Mouse (Mus musculus) heart, embryonic 16.5 days (tissue): Measurements from ENCODE around the gene Sema3g. TPM values are rescaled to one million over a fixed set of nuclear protein-coding genes. Genes with fewer than 3 reads are reported as not detected.
A peak's percentile ranks its signal among the peaks of the same experiment; 100 is the strongest.

Experiments
- ATAC-seq: fragments of 200-750 bp; cut with Nextera tagmentation; replicated peaks from 2 replicates; pipeline ENCODE4 v1.8.0; 2017; ENCODE audit warnings: moderate number of reproducible peaks; ENCODE audit not compliant: insufficient read depth, low FRiP score; ENCODE audit errors: extremely low read depth
- H3K27ac ChIP-seq: fragments of 300-500 bp; sonication (generic); 2 replicates; pipeline ENCODE4 v1.5.1; 2014; ENCODE audit warnings: mild to moderate bottlenecking, low read length, control low read depth, moderate library complexity
- H3K27me3 ChIP-seq: fragments of 300-500 bp; sonication (generic); 2 replicates; pipeline ENCODE4 v1.6.1; 2014; ENCODE audit warnings: low read length, mixed read lengths; ENCODE audit not compliant: control insufficient read depth, insufficient read depth
- H3K36me3 ChIP-seq: fragments of 300-500 bp; sonication (generic); 2 replicates; pipeline ENCODE4 v1.6.1; 2014; ENCODE audit not compliant: control insufficient read depth, insufficient read depth
- H3K4me1 ChIP-seq: fragments of 300-500 bp; sonication (generic); 2 replicates; pipeline ENCODE4 v1.6.1; 2014; ENCODE audit warnings: low read length, mixed read lengths; ENCODE audit not compliant: control insufficient read depth, insufficient read depth
- H3K4me2 ChIP-seq: fragments of 300-500 bp; sonication (generic); 2 replicates; pipeline ENCODE4 v1.6.1; 2014; ENCODE audit warnings: low read depth, mild to moderate bottlenecking, control low read depth, low read length
- H3K4me3 ChIP-seq: fragments of 300-500 bp; sonication (generic); 2 replicates; pipeline ENCODE4 v1.5.1; 2014; ENCODE audit warnings: mild to moderate bottlenecking, control low read depth, low read length
- H3K9ac ChIP-seq: fragments of 300-500 bp; sonication (generic); 2 replicates; pipeline ENCODE4 v1.6.1; 2014; ENCODE audit warnings: low read length, control low read depth
- H3K9me3 ChIP-seq: fragments of 300-500 bp; sonication (generic); replicated peaks from 2 replicates; pipeline ENCODE4 v1.6.1; 2016; ENCODE audit warnings: low read length; ENCODE audit not compliant: control insufficient read depth
- WGBS: fragments of 180-500 bp; shearing (Covaris S2); extraction: QIAGEN DNeasy Blood & Tissue Kit; methylation state at CpG from one replicate; pipeline ENCODE4 v1.1.7; 2014; 5-methylcytosine and 5-hydroxymethylcytosine counted together
- polyA plus RNA-seq: library from polyadenylated mRNA; unstranded; fragments of >200 nt; fragmentation: Nextera tagmentation; extraction: Ambion mirVana; gene quantifications from 2 replicates; pipeline ENCODE4 v1.2.1, GENCODE M21; 2015

Sema3g gene
- polyA plus RNA-seq, 1 experiment from 2014 or later = 0.97 TPM

DNA sequence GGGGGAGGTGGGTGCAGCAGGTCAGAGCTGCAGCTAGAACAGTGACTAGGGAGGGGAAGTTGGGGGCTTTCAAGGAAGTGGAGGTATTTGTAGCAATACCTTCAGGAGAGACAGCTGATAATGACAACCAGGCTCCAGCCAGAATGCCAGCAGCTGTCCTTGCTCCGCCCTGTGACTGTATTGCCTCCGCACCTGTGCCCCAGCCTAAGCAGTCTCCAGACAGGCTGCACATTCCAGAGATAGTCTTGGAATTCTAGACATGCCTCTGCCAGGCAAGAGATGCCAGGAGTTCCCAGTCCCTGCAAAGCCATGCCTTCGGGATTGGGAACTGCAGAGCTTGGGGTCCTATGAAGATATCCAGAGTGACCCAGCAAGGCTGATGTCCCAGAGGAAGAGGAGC, 5.2 kb upstream of the Sema3g start:
- WGBS = 36% methylated on average over 3 of the region's 3 CpGs
- H3K9me3 ChIP-seq = no peaks in the 10 kb centered on the region
- 0 out of 2 replicates have a peak overlapping the region, but pooled peaks have one; percentile 41 for H3K4me3 ChIP-seq
- ATAC-seq = no peak
- H3K36me3 ChIP-seq = peaks cover 2% of the 10 kb centered on the region; the same call in 1 of the 2 replicates
- peaks cover 45% of the 10 kb centered on the region for H3K4me1 ChIP-seq
- peak overlapping the region; percentile 43 for H3K9ac ChIP-seq
- peak overlapping the region; percentile 70 for H3K27ac ChIP-seq
- H3K27me3 ChIP-seq = no peaks in the 10 kb centered on the region
- peak overlapping the region; percentile 92 for H3K4me2 ChIP-seq

DNA sequence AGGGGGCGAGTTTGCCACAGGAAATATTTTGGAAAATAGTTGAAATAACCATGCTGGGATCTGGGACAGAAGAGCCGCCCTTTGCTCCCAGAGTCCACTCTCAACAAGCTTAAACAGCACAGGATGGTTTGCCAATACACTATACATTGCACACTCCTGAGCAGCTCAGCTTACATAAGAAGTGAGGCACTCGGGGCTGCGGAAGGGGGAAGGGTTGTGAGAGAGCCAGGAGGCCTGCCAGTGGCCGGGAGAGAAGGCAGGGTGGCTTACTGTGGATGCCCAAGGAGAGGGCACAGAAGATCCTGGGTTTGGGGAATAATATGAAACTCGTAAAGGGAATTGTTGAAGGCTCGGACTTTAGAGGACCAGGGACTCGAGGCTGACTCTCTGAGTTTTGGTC, 3.8 kb upstream of the Sema3g start:
- ATAC-seq = no peak
- no peak overlapping the region for H3K4me3 ChIP-seq
- no peak overlapping the region for H3K4me2 ChIP-seq
- H3K4me1 ChIP-seq = peaks cover 48% of the 10 kb centered on the region
- H3K36me3 ChIP-seq = peaks cover 2% of the 10 kb centered on the region; the same call in 1 of the 2 replicates
- WGBS = 48% methylated on average over 8 of the region's 8 CpGs
- peak overlapping the region; percentile 46; the same call in 1 of the 2 replicates for H3K9ac ChIP-seq
- no peaks in the 10 kb centered on the region for H3K27me3 ChIP-seq
- no peaks in the 10 kb centered on the region for H3K9me3 ChIP-seq
- H3K27ac ChIP-seq = peak overlapping the region; percentile 70

- Histone ChIP-seq H3K9ac (no peak overlapping the region), H3K4me3 (no peak overlapping the region), H3K36me3 (peaks cover 2% of the 10 kb centered on the region; the same call in 1 of the 2 replicates), H3K27me3 (no peaks in the 10 kb centered on the region), H3K27ac (peak overlapping the region; percentile 70; the same call in 1 of the 2 replicates), H3K4me1 (peaks cover 48% of the 10 kb centered on the region), H3K4me2 (no peak overlapping the region), H3K9me3 (no peaks in the 10 kb centered on the region)
- no peak for ATAC-seq
- 76% methylated on average over 3 of the region's 3 CpGs for WGBS
Measured at GRCm38 (mm10) chr14:31214684-31215083, 3.0 kb upstream of the Sema3g start.

DNA sequence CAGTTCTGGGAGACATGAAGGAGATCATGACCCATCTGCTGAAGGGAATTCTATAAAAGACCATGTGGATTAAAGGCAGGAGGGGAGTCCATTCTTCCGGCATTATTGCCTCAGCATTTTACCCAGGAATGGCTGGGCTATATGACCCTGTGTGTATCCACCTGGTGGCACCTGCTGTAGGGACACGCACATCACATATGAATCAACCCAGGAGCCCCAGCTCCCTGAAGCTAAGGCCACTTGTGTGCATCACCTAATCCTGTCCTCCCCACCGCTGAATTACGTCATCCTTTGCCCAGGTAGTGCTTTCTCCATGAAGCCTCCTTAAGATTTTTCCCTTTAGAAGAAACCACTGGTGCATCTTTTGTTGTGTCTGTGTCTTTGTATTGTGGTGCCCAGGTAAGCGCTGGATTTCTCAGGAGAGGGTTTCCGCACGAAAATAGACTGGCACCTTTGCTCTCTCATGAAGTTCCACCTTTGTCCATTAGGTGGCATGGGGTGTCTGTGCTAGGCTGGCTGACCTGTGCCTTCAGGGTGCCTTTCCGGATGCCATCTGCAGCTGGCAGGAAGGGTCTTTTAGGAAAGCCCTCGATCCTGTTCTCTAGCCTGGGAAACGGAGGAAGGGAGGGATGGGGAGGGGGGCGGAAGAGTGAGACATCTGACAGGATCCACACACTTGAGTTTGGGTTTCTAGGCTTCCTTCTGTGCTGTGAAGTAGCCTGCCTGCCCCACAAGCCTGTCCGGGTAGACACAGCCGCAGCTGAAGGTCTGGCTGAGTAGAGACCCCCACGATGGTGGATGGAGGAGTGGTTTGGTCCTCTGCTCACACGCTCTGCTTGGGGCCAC, 2.3 kb upstream of the Sema3g start:
- H3K4me3 ChIP-seq = no peak overlapping the region
- no peak overlapping the region; the same call in 1 of the 2 replicates for H3K4me2 ChIP-seq
- H3K27ac ChIP-seq = no peak overlapping the region
- peaks cover 48% of the 10 kb centered on the region for H3K4me1 ChIP-seq
- no peaks in the 10 kb centered on the region for H3K9me3 ChIP-seq
- peak overlapping the region; percentile 34 for H3K9ac ChIP-seq
- no peaks in the 10 kb centered on the region for H3K27me3 ChIP-seq
- 0 out of 2 replicates have a peak, but pooled peaks have one; percentile 23 for ATAC-seq
- 0 out of 2 replicates have a peak, but pooled peaks cover 2% of the 10 kb centered on the region for H3K36me3 ChIP-seq
- WGBS = 28% methylated on average over 15 of the region's 15 CpGs

DNA sequence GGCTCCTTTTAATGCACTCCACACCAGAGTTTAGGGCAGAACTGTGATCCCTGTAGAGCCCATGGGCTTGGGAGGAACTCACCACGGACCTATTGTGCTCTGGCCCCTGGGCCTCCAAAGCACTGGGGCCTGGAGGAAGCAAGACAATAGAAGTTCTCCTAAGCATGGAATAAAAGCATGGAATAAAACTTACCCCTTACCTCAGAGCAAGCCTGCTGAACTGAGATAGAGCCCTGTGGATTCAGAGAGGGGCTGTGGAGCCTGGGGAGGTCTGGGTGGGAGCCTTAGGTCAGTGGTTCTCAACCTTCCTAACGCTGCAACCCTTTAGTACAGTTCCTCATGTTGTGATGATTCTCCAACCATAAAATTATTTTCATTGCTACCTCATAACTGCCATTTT, 814 bp upstream of the Sema3g start, which contains the start of gene Nisch:
Nisch (minus strand) TSS at position 101 of the 400 bp plus-strand sequence.
- H3K4me1 ChIP-seq = peaks cover 43% of the 10 kb centered on the region
- no peak for ATAC-seq
- H3K36me3 ChIP-seq = 0 out of 2 replicates have a peak, but pooled peaks cover 2% of the 10 kb centered on the region
- no peaks in the 10 kb centered on the region for H3K9me3 ChIP-seq
- peak within 1 kb of the TSS; percentile 36; the same call in 1 of the 2 replicates for H3K27ac ChIP-seq
- H3K9ac ChIP-seq = peak within 1 kb of the TSS; percentile 49
- peak within 1 kb of the TSS; percentile 51 for H3K4me2 ChIP-seq
- H3K27me3 ChIP-seq = no peaks in the 10 kb centered on the region
- WGBS = 58% methylated on average over 2 of the region's 2 CpGs
- peak within 1 kb of the TSS; percentile 16; the same call in 1 of the 2 replicates for H3K4me3 ChIP-seq

- H3K9ac ChIP-seq = peak overlapping the region; percentile 1; the same call in 1 of the 2 replicates
Measured at GRCm38 (mm10) chr14:31226978-31227377, 9.3 kb downstream of the Sema3g start.

DNA sequence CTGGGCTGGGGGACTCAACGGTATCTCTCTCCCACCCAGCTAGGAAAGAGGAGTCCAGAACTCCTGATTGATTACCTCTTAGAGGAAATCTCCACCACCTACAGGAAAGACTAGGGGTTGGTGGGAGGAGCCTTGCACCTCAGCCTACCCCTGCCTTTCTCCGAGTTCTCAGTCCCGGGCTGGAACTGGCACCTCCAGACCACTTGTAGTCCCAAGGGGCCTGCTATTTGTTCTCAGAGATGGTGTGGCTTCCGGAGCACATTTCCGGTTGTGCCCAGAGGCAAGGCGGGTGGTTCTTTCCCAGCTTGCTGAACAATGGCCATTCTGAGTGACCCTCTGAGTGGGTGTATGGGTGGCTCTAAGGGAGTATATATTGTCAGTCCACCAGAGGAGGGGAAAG, 10.6 kb downstream of the Sema3g start:
- peaks cover 41% of the 10 kb centered on the region for H3K4me1 ChIP-seq
- no peak overlapping the region for H3K27ac ChIP-seq
- no peaks in the 10 kb centered on the region for H3K36me3 ChIP-seq
- whole genome bisulfite sequencing = 47% methylated on average over 6 of the region's 6 CpGs
- H3K27me3 ChIP-seq = no peaks in the 10 kb centered on the region
- no peak overlapping the region for H3K4me2 ChIP-seq
- H3K4me3 ChIP-seq = no peak overlapping the region
- ATAC-seq = no peak
- no peak overlapping the region for H3K9ac ChIP-seq
- no peaks in the 10 kb centered on the region for H3K9me3 ChIP-seq

More at GRCm38 (mm10) chr14:31226978-31227377, 9.3 kb downstream of the Sema3g start:
- Histone ChIP-seq H3K4me2 (no peak overlapping the region), H3K4me3 (no peak overlapping the region), H3K36me3 (no peaks in the 10 kb centered on the region), H3K27me3 (no peaks in the 10 kb centered on the region), H3K9me3 (no peaks in the 10 kb centered on the region), H3K27ac (peak overlapping the region; percentile 47), H3K4me1 (peaks cover 38% of the 10 kb centered on the region)
- ATAC-seq = peak; percentile 72
- 29% methylated on average over 4 of the region's 4 CpGs for WGBS

DNA sequence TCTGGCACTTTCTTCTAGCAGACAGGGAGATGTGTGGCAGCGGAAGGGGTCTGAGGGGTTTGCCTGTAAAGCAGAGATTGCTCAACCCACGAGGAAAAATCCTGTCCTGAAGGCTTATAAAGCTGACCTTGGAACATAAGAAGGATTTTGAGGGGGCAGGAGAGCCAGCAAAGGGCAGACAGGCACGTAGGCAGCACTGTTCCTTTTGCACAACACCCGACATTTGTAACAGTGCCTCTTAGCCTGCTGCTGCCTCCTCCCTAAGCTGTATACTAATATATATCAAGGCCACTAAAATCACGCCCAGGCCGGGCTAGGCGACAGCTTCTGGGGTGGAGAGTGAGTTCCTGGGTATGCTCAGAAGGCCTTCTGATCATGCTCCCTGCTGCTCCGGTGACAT, 12.8 kb downstream of the Sema3g start:
- no peak overlapping the region for H3K4me3 ChIP-seq
- H3K4me2 ChIP-seq = no peak overlapping the region
- no peaks in the 10 kb centered on the region for H3K27me3 ChIP-seq
- peak overlapping the region; percentile 47 for H3K9ac ChIP-seq
- H3K27ac ChIP-seq = peak overlapping the region; percentile 17
- H3K4me1 ChIP-seq = peaks cover 30% of the 10 kb centered on the region
- no peaks in the 10 kb centered on the region for H3K36me3 ChIP-seq
- ATAC-seq = no peak
- H3K9me3 ChIP-seq = no peaks in the 10 kb centered on the region
- 44% methylated on average over 8 of the region's 8 CpGs for WGBS
